Mouse (Mus musculus) Patski (cell line): ENCODE results near the gene Tmem79. TPM values are rescaled to one million over a fixed set of nuclear protein-coding genes. Genes with fewer than 3 reads are reported as not detected.

Experiments used
- ATAC-seq: fragments of 100-300 bp; one replicate; pipeline ENCODE4 v1.8.0; 2021
- CTCF ChIA-PET: fragments of 350-600 bp; sonication (Branson Sonifier 250); formaldehyde crosslinking; loops from one replicate; lab custom pipeline; 2022; ENCODE audit warnings: inconsistent platforms; lab: Charles Lee
- POLR2A ChIA-PET: fragments of 350-600 bp; sonication (Branson Sonifier 250); formaldehyde crosslinking; loops from one replicate; lab custom pipeline; 2022; ENCODE audit warnings: antibody characterized with exemption, inconsistent platforms; lab: Charles Lee
- DNase-seq: peaks from one replicate; pipeline ENCODE4 v3.0.0-alpha.2; 2011; ENCODE audit warnings: low read depth, low spot score
- H3K27me3 ChIP-seq: fragments of 371-371 bp; one replicate; pipeline ENCODE4 v1.5.1; 2021
- CTCF ChIP-seq: fragments of 100-300 bp; IDR thresholded peaks from one replicate; pipeline ENCODE4 v1.5.1; 2021
- in situ Hi-C: fragments of 300-500 bp; cut with MboI; formaldehyde crosslinking; loops from 3 replicates; pipeline ENCODE4 v1.11.1; 2018; ENCODE audit warnings: low pct_unique_long_range_greater_than_20kb, mixed read lengths
- polyA plus RNA-seq: library from polyadenylated mRNA; unstranded; gene quantifications from one replicate; pipeline ENCODE4 v1.2.3, GENCODE M21; 2021

The Tmem79 gene
- polyA plus RNA-seq, 1 experiment from 2014 or later: 3.1 TPM

DNA sequence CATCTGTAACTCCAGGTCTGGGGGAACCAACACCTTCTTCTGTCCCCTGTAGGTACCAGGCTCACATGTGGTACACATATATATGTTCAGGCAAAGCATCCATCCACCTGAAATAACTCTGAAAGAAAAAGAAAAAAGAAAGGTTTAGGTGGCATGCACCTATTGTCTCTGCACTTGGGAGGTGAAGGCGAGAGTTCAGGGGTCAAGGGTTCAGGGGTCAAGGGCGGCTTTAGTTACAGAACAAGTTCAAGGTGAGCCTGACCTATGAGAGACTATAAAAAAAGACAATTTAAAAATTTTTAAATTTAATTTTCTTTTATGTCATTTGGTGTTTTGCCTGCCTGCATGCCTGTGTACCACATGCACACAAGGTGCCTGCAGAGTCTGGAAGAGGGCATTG is 55.9 kb downstream of the Tmem79 start:
- in situ Hi-C loops: no loop called here
- no peak for TF ChIP-seq CTCF
- ATAC-seq (no peak), DNase-seq (no peak)
- POLR2A ChIA-PET: no interaction called here
- CTCF ChIA-PET: no interaction called here
- H3K27me3 ChIP-seq: no peaks in the 10 kb centered on the region

Other genes with a start within 250 kb of the Tmem79 start
- 62.7 TPM for gene Mef2d, start 193.8 kb downstream of the Tmem79 start, polyA plus RNA-seq
- gene Rhbg, start 81.4 kb downstream of the Tmem79 start, polyA plus RNA-seq: not detected
- 0.19 TPM for gene Gm38392, start 48.9 kb downstream of the Tmem79 start, polyA plus RNA-seq
- gene Tsacc, start 39.1 kb downstream of the Tmem79 start, polyA plus RNA-seq: 6.3 TPM
- gene Cct3, start 39.0 kb downstream of the Tmem79 start, polyA plus RNA-seq: 573 TPM
- 590 TPM for gene Glmp, start 11.1 kb downstream of the Tmem79 start, polyA plus RNA-seq
- 90.1 TPM for gene Smg5, start 112 bp upstream of the Tmem79 start, polyA plus RNA-seq
- 0.04 TPM for gene Paqr6, start 28.4 kb upstream of the Tmem79 start, polyA plus RNA-seq
- gene Bglap3, start 36.6 kb upstream of the Tmem79 start, polyA plus RNA-seq: 0.22 TPM
- gene Bglap2, start 42.6 kb upstream of the Tmem79 start, polyA plus RNA-seq: not detected
- 0.22 TPM for gene Bglap, start 48.3 kb upstream of the Tmem79 start, polyA plus RNA-seq
- gene Pmf1, start 74.2 kb upstream of the Tmem79 start, polyA plus RNA-seq: 80.1 TPM
- gene Slc25a44, start 89.0 kb upstream of the Tmem79 start, polyA plus RNA-seq: 42.6 TPM
- 6.6 TPM for gene Sema4a, start 125.0 kb upstream of the Tmem79 start, polyA plus RNA-seq
- 401 TPM for gene Lmna, start 173.8 kb upstream of the Tmem79 start, polyA plus RNA-seq
- gene Mex3a, start 196.2 kb upstream of the Tmem79 start, polyA plus RNA-seq: 42.6 TPM
- 0.41 TPM for gene Rab25, start 212.2 kb upstream of the Tmem79 start, polyA plus RNA-seq
- 264 TPM for gene Lamtor2, start 216.9 kb upstream of the Tmem79 start, polyA plus RNA-seq
- gene Ubqln4, start 217.6 kb upstream of the Tmem79 start, polyA plus RNA-seq: 143 TPM
- 410 TPM for gene Ssr2, start 239.7 kb upstream of the Tmem79 start, polyA plus RNA-seq